Mouse (Mus musculus) small intestine, adult 2 months (tissue): Measurements from ENCODE around the gene Accsl.

Experiments
- CTCF ChIP-seq: fragments of 200-500 bp; IDR thresholded peaks from 2 replicates; pipeline ENCODE4 v1.5.1; 2012; ENCODE audit warnings: low read depth, mild to moderate bottlenecking, control low read depth, inconsistent platforms, low read length, moderate library complexity, mixed read lengths; ENCODE audit not compliant: insufficient replicate concordance, insufficient read length; ENCODE audit errors: extremely low read depth
- POLR2A ChIP-seq: fragments of 200-500 bp; IDR thresholded peaks from 2 replicates; pipeline ENCODE4 v1.6.1; 2012; ENCODE audit warnings: low read depth, mild to moderate bottlenecking, control low read depth, inconsistent platforms, low read length, moderate library complexity

DNA sequence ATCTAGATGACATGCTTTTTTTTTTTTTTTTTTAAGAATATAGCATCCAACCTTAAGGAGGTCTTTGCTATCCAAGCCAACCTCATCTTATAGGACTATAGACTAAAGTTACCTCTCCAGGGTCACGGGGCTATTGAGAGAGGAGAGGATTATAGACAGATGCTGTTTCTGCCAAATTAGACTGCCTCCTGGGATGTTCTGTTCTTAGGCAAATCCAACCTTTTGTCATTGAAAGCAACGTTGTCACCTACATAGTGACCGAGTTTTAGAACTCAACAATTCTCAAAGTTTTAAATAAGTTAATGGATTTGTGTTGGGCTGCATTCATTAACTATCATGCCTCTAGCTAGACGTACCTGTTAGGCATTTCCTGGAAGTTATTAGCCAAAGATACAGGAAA is 5.7 kb downstream of the Accsl start:
- TF ChIP-seq POLR2A: no peak
- TF ChIP-seq CTCF: no peak
